Mouse (Mus musculus) layer of hippocampus, adult 18-20 months (tissue): ENCODE measurements around the gene Pitpnc1. TPM values are rescaled to one million over a fixed set of nuclear protein-coding genes. Genes with fewer than 3 reads are reported as not detected.
A peak's percentile ranks its signal among the peaks of the same experiment; 100 is the strongest.

ENCODE experiments used
- DNase-seq, 2 experiments: peaks; one replicate each; pipeline ENCODE4 v3.0.0; 2022; ENCODE audit warnings: low spot score in 2 of 2
- total RNA-seq, 2 experiments: library from RNA; stranded (reverse); gene quantifications; 2 replicates each; pipeline ENCODE4 v1.2.3; 2021

The Pitpnc1 gene
- total RNA-seq, 2 experiments from 2014 or later = 46.1 to 48.1 TPM

DNA sequence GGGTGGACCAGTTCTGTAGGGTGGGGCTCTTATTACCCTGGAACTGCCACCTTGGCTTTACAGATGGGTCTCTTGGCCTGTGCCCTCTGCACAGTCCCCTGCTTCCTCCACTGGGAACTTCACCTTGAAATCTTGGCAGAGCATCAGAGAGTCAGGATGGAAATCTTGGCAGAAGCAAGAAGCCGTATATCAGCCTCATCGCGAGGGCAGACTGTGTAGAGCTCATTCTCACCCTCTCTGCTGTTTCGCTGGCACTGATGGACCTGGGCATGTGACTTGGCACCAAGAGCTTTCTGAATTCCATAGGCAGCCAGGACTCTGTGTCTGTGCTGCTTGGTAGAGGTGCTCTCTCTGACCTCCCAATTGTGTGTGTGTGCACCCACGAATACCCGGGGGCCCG lies 221.7 kb downstream of the Pitpnc1 start:
- no peak for DNase-seq

DNA sequence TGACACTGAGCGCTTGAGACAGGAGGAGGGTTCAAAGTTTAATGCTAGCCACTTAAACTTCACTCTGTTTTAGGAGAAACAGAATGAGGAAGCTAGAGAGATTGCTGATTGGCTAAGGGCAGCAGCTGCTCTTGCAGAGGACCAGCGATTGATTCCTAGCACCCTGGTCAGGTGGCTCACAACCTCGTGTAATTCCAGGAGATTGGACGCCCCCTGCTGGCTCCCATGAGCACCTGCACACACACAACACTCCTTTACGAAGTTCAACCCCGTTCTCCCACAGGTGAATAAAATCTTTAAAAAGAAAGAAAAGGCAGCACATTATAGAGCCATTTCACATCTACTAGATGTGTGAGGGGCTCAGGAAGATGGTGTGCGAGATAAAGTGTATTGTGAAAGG lies 224.8 kb downstream of the Pitpnc1 start:
- DNase-seq = no peak

DNA sequence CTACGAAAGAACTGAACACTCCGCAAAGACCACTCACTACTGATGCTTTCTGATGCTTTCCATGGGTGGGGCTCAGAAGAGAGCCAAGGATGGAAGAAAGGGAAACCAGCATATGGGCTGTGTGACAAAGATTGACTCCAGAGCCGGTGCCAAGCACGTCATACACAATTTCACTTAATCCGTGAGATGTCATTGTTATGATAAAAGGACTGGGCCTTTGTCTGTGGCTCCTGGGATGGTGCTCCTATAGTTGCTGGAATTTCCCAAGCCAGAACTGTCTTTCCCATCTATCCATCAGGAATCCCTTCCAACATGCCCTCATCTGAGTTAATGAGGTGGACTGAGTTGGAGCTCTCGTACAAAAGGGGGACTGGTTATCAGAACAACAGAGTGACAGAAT lies 227.4 kb downstream of the Pitpnc1 start:
- no peak for DNase-seq

DNA sequence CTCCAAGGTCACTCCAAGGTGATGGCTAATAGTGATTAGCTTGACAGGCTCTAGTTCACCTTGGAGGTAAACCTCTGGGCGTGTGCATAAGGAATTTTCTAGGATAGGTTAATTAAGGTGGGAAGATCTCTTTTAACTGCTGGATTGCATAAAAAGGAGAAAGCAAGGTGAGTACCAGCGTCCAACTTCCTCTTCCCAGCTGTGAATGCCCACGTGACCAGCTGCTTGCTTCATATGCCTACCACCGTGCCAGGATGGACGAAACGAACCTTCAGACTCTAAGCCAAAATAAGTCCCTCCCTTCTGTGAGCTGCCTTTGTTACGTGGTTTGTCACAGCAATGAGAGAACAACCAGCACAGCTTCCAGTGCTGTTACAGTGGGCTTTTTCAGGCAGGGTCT lies 228.8 kb downstream of the Pitpnc1 start:
- no peak for DNase-seq

DNA sequence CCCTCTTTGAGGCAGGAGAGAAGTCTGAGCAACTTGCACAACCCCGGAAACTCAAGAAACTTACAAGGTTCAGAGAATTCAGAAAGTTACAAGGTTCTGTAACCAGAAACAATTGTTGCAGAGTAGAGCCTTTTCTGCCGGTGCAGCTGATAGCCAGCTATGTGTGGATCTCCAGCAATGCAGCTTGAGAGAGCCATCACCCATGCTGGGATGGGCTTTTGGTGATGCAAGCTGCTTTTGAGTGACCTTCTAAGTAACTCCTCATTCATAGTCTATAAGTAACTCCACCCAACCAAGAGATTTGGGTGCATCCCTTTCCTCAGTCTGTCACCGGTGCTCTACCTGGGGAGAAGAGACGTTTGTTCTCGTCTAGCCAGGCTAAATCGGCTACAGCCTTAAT lies 232.0 kb downstream of the Pitpnc1 start:
- no peak for DNase-seq

DNA sequence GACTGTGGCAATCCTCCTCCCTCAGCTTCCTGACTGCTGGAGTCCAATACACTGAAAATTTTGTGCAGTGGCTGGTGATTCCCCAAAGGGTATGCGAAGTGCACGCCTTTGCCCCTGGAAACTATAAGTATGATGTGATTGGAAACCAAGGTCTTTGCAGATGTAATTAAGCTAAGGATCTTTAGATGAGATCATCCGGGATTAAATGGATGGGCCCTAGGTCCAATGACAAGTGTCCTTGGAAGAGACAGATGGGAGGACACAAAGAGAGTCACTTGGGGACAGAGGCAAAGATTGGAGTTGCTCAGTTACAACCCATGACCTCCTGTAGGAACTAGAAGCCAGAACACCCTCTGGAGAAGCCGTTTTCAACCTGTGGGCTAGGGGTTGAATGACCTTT lies 233.0 kb downstream of the Pitpnc1 start:
- DNase-seq = no peak

DNA sequence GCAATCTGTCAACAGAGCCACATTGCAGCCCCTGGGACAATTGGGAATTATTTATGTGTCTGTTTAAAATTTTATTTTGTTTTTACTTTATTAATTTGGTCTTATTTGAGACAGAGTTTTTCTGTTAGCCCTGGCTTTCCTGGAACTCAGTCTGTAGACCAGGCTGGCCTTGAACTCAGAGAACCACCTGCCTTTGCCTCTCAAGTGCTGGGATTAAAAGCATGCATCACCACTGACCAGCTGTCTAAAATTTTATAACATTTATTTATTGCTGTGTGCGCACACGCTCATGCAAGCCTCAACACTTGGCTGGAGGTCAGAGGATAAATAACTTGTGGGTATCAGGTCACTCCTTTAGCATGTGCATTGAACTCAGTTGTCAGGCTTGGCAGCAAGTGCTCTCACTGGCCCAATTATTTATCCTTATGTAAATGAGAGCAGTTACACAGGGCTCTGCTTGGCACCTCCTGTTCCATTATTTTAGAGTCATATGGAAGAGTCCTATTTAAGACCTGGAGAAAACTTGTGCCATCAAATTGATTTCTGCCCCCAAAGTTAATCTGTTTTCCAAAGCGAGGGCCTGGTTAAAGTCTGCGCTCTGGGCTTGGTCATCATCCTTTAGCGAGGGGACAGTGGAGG lies 237.1 kb downstream of the Pitpnc1 start:
- no peak for DNase-seq

DNA sequence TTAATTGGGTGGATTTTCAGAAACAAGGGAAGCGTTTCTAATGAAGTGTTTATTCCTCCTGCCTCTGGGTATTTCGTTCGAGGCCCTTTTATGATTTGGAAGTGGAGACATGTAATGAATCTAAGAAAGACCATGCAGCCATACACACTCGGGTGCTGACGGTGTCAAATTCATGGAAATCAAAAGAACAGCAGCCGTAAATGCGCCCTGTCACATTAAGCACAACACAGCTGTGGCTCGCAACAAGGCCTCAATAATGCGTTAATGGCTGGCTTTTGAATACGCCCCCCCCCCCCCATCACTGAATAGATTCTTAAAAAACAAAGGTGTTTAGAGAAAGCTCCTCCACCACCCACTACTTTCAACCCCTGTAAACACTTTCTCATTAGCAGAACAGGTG lies 240.4 kb downstream of the Pitpnc1 start:
- DNase-seq = no peak

DNA sequence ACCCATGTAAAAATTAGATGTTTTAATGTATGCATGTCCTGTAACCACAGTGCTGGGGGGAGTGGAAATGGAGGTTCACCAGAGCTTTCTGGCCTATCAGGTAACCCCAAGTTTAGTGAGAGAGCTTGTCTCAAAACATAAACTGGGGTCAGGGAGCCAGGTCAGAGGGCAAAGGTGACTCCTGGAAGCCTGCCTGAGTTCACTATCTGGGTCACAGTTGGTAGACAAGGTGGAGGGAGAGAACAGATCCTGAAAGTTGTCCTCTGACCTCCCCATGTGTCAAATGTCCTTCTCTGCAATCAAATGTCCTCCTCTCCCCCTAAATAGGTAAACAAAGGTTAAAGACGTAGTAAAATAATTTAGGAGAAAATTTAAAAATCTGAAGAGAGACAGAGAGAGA lies 244.1 kb downstream of the Pitpnc1 start:
- no peak for DNase-seq

DNA sequence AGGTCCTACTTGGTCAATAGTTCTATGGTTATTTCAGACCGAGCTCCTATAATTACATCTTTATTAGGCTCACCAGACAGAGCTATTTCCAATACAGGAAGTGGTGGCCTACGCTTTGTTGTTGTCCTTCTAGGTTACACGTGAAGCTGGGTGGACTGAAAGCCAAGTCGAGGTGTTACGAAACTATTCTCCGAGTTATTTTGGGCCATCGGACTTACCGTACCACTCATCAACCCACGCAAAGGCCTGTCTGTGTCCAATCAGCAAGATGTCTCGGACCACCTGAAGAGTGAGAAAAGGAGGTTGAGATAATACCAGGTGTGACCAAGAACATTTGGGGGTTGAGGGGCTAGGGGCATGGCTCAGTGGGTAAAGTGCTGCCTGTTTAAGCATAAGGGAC lies 244.5 kb downstream of the Pitpnc1 start:
- DNase-seq = no peak

DNA sequence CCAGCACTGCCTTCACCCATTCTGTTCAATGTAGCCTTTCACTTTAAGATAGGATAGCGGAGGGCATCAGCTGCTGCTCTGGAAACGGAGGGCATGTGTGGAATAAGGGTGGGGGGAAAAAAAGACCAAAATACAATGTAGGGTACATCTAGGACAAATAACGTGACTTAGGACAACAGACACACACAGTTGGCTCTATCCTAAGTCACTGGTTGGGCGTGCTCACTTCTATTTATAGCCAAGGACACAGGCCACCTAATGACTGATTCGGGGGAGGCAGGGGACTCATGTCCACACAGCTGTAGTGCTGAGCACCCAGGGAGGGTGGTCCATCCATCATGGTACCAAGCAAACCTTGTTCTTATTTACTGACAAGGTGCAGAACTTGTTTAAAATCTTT lies 245.2 kb downstream of the Pitpnc1 start:
- DNase-seq = no peak

DNA sequence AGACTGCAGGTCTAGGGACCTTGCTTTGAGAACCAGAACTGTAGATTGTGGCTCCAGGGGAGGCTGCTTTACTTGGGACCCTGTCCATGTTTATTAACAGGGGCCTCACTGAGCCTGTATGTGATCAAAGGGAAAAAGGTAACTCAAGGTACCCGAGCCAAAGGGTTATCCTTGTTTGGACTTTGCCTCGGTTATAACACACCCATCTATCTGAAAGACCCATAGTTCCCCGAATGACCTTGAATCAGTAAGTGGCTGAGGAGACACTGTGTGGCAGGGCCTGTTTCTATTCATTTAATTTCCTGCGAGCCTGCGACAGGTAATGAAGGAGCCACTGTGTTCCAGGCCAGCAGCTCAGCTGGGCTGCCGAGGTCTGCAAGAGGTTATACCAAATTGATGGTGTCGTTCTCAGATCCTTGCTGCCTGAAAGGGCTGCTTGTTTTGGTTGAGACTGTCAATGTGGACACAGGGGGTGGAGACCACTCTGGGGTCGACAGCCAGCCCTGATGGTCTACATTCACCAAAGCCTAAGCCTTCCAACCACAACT lies 246.8 kb downstream of the Pitpnc1 start:
- no peak for DNase-seq

DNA sequence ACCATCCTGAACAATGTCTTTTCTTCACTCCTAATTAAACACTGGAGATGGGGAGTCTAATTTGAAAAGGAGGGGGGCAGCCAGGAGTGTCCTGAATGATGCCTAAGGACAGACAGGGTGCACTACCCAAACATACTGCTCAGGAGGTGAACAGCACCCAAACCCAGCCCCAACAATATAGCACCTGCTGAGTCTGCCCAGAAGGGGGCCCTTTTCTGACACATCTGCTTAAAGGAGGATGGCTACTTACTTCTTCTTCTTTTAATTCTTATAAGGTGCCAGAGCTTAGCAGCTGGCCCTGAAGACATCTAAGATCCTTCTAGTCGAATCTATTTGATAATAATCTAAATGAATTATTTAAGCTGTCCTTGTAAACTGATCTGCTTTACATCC lies 247.3 kb downstream of the Pitpnc1 start:
- DNase-seq = no peak

DNA sequence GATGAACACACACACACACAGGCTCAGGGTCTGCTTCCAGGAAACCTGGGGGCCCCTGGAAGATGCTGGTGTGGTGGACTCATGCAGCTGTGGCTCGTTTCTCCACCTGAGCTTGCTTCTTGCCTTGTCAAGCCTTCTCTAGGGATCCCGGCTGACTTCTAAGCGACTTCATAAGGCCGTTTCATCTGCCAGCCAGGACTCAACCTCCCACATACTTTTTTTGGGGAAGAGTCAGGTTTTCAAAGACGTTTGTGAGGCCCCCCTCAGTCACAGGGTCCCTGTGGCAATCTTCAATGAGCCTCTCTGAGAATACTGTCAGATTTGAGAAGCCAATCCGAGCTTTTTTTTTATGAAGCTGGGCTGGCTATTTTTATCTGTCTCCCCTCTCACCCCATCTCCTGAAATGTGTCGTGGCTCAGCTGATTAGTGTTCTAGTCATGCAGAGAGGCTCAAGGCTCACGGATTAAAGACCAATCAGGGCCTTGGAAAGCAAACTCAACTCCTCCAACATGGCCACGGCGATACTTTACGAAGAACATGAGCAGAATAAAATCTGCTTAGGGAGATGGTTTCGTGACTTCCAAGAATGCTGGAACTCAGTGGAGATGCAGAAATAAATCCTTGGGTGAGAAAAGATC lies 247.8 kb downstream of the Pitpnc1 start:
- no peak for DNase-seq

DNA sequence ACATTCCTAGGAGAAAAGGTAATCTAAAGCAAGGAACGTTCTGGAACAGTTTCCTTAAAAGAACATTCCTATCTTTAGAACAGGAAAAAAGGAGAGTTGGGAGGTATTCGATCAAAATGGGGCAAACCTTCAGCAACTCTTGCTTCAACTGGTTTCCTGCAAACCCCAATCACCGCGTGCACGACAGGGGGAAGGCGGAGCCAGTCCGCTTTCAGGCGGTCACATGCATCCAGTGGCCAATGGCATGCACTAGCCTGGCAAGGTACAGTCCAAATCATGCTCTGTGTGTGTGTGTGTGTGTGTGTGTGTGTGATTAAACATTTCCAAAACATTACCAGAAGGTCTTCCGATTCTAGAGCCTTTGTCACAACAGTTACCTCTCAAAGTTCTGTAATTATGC lies 255.4 kb downstream of the Pitpnc1 start:
- DNase-seq = no peak

DNA sequence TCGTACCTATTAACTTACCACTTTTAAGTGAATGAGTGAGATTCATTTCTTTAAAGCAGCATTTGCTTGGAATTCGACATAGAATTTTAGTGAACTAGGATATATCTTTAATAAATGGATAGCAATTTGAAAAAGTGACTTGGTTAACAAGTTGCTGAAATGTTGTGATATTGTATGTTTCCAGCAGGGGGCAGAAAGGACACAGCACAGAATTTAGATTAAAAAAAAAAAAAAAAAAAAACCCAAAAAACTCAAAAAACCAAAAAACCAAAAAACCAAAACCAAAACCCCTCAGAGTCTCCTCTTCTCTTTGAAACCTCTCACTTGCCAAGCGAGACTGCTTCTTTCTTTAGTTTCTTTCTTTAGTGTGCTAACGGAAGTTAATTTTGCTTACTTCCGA lies 256.8 kb downstream of the Pitpnc1 start:
- DNase-seq = peak in 1 of 2 experiments; percentile 40

DNA sequence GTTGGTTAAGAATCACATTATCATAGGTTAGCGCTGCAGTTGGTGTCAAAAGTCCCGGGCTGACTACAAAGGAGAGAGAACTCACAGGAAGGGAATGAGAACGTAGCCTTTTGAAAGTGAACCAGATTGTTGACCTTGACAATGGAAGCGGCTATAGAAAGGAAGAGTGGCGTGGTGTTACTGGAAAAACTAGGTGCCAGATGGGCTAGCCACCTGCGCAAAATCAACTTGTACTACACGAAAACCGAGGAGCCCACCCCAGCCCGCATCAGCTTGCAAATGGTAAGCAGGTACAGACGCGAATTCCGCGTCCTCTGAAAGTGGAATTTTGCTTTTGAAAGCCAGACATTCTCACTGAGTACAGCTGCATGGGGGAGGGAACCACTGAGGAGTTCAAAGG lies 260.7 kb downstream of the Pitpnc1 start:
- DNase-seq = no peak

DNA sequence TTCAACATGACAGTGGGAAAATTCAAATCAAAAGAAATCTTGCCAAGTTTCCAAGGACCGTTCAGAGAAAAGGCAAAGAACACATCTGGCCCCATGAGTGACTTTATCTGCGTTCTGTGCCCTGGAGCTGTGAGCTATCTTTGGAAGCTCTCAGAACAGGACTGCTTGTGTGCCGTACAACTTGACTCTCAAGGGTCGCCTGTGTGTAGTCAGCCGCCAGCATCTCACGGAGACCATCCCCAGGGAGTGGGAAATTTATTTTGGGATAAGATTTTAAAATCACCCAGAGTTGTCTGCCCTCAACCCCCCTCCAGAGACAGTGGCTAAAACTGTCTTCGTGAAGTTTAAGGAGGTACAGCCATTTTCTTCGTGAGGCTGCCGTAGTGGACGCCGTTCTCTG lies 268.7 kb downstream of the Pitpnc1 start:
- no peak for DNase-seq

DNA sequence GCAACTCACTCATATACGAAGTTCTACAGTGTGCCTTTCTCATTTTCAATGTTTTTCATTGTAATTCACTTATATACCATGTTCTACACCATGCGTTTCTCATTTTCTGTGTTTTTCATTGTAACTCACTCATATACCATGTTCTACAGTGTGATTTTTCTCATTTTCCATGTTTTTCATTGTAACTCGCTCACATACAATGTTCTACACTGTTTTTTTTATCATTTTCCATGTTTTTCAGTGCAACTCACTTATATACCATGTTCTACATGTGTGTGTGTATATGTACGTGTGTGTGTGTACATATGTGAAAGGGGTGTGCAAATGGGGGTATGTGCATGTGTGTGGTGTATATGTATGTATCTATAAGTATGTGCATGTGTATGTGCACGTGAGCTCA lies 271.2 kb downstream of the Pitpnc1 start:
- DNase-seq = no peak

DNA sequence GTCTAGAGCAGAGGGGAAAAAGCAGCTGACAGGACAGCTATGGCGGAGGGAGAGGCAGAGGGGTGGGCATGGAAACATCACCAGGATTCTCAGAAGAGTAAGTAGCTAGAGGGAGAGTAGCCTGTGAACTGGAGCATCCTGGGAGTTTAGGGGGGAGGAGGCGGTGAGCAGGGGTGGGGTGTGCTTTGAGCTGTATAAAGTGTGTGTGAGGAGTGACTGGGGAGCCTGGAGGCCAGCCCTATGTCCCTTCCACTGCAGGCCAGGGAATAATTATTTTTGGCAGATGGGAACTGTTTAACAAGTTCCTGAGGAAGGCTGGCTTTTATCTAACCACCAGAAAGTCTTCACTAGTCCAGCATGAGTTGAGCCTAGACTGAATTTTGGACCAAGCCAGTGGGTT lies 275.2 kb downstream of the Pitpnc1 start:
- no peak for DNase-seq

DNA sequence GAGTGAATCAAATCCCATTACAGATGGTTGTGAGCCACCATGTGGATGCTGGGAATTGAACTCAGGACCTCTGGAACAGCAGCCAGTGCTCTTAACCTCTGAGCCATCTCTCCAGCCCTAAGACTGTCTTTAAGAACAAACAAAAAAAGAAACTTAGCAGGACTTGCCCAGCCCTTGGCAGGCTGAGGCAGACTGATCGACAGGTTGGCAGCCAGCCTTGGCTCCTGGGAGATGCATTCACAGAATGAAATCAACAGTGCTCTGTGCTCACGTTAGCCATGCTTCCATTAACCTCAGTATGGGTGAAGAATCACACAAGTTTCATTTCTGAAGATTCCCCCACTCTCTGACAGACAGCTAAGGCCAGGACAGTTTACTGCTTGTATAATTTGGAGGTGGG lies 280.1 kb downstream of the Pitpnc1 start:
- no peak for DNase-seq

DNA sequence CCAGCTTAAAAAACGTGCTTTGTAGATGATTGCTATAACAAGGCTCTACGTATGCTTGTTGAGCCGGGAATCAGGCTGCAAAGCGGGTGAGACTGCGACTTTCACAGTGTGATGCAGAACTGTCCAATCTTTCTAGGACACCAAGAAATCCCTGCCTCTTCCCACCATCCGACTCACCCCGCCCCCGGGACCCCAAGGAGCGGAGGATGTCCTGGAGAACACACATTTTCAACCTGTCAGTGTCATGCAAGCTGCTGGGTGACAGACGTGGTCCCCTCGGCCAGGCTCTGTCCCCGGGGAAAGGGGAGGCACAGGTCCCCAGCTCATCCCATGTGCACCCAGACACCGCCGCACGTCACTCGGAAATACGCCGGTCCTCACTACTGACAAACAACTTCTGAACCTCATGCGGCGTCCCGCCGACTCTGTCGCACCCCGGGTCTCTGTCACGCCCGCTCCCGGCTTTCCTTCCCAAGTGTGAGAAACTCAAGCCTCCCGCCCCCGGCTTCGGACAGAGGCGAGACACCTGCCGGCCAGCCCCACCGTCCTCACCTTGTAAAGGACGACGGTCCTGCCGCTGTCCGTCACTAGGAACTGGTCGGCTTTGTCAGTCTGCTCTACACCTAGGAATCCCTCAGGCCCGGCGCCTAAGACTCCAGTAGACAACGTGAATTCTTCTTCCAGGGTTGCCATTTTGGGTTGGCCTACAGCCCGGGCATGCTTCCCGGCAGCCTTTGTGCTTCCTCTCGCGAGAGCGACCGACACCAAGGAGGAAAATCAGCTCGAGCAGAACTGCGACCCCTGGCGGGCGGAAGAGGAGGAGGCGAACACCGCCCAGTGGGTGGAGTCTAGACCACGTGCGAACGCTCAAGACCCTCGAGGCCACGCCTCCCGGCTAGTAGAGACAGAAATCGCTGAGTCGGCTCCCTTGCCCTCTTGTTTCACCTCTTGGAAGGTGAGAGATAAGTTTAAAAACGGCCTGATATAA lies 281.6 kb downstream of the Pitpnc1 start, which contains the start of gene Nol11:
TSS of gene Nol11 (minus strand) at position 817 of the 988 bp plus-strand sequence.
- peak; percentile 98 to 99 for DNase-seq
